Mouse (Mus musculus) liver, embryonic 14.5 days (tissue): ENCODE results near the gene Klhdc3. TPM values are rescaled to one million over a fixed set of nuclear protein-coding genes. Genes with fewer than 3 reads are reported as not detected.

Experiments
- ATAC-seq: fragments of 200-750 bp; cut with Nextera tagmentation; 2 replicates; pipeline ENCODE4 v1.8.0; 2017; ENCODE audit warnings: moderate number of reproducible peaks, mild to moderate bottlenecking, moderate library complexity; ENCODE audit not compliant: insufficient read depth
- DNase-seq, 3 experiments: peaks; one replicate each; pipeline ENCODE4 v3.0.0-alpha.2; 2012 to 2013; ENCODE audit warnings: low read depth in 3 of 3, low spot score in 3 of 3
- H3K27ac ChIP-seq: fragments of 300-500 bp; sonication (generic); 2 replicates; pipeline ENCODE4 v1.5.1; 2014; ENCODE audit warnings: moderate library complexity, mild to moderate bottlenecking, control low read depth, inconsistent platforms
- H3K27me3 ChIP-seq: fragments of 300-500 bp; sonication (generic); 2 replicates; pipeline ENCODE4 v1.6.1; 2014; ENCODE audit warnings: mild to moderate bottlenecking, low read length, moderate library complexity; ENCODE audit not compliant: control insufficient read depth, insufficient read depth
- H3K36me3 ChIP-seq: fragments of 300-500 bp; sonication (generic); replicated peaks from 2 replicates; pipeline ENCODE4 v1.6.1; 2014; ENCODE audit warnings: low read depth; ENCODE audit not compliant: control insufficient read depth, insufficient read depth
- H3K4me1 ChIP-seq, 2 experiments: fragments of 200-500 bp in 1 of 2; fragments of 300-500 bp in 1 of 2; sonication (generic) in 1 of 2; replicated peaks; 2 replicates each; pipeline ENCODE4 v1.6.1; 2012 to 2014; ENCODE audit warnings: antibody characterized with exemption in 1 of 2, inconsistent platforms in 1 of 2, low read length in 1 of 2; ENCODE audit not compliant: control insufficient read depth in 2 of 2, insufficient read depth in 2 of 2
- H3K4me2 ChIP-seq: fragments of 300-500 bp; sonication (generic); 2 replicates; pipeline ENCODE4 v1.6.1; 2014; ENCODE audit warnings: low read depth, mild to moderate bottlenecking, control low read depth, moderate library complexity
- H3K4me3 ChIP-seq, 2 experiments: fragments of 200-500 bp in 1 of 2; fragments of 300-500 bp in 1 of 2; sonication (generic) in 1 of 2; 2 replicates each; pipeline ENCODE4 v1.5.1; 2012 to 2014; ENCODE audit warnings: low read depth in 2 of 2, low read length in 2 of 2, mild to moderate bottlenecking in 2 of 2, control low read depth in 1 of 2, inconsistent platforms in 1 of 2, moderate library complexity in 1 of 2; ENCODE audit not compliant: insufficient read depth in 1 of 2
- H3K9ac ChIP-seq: fragments of 300-500 bp; sonication (generic); replicated peaks from 2 replicates; pipeline ENCODE4 v1.6.1; 2014; ENCODE audit warnings: mild to moderate bottlenecking, control low read depth, moderate library complexity
- H3K9me3 ChIP-seq: fragments of 300-500 bp; sonication (generic); 2 replicates; pipeline ENCODE4 v1.6.1; 2016; ENCODE audit warnings: low read length, mixed read lengths; ENCODE audit not compliant: control insufficient read depth
- CTCF ChIP-seq: IDR thresholded peaks from 2 replicates; pipeline ENCODE4 v1.5.1; 2016; ENCODE audit warnings: antibody characterized with exemption, low read depth, control low read depth
- EP300 ChIP-seq: IDR thresholded peaks from 2 replicates; pipeline ENCODE4 v1.6.1; 2016; ENCODE audit warnings: antibody characterized with exemption, low read depth
- WGBS: fragments of 180-500 bp; shearing (Covaris S2); extraction: QIAGEN DNeasy Blood & Tissue Kit; methylation state at CpG from one replicate; pipeline ENCODE4 v1.1.7; 2014; ENCODE audit not compliant: insufficient replicate concordance; 5-methylcytosine and 5-hydroxymethylcytosine counted together
- polyA plus RNA-seq, 2 experiments: library from polyadenylated mRNA; depleted of rRNA in 1 of 2; stranded (reverse) in 1 of 2; unstranded in 1 of 2; fragments of >200 nt; fragmentation: Nextera tagmentation in 1 of 2; extraction: Ambion mirVana in 1 of 2; gene quantifications; 2 replicates each; pipeline versions ENCODE4 v1.2.1 to v1.2.3; 2012 to 2014

Gene Klhdc3
- polyA plus RNA-seq, 2 experiments = 40.2 to 46.3 TPM

GRCm38 (mm10) chr17:46636831-46637523 lies 43.7 kb downstream of the Klhdc3 start:
- peak; percentile 62 for TF ChIP-seq CTCF
- no peak for TF ChIP-seq EP300
- DNase-seq = no peak
- no peak overlapping the region for H3K9ac ChIP-seq
- no peak overlapping the region for H3K27ac ChIP-seq
- no peaks in the 10 kb centered on the region for H3K9me3 ChIP-seq
- no peak overlapping the region for H3K4me3 ChIP-seq
- H3K27me3 ChIP-seq = no peaks in the 10 kb centered on the region
- H3K4me1 ChIP-seq = no peaks in the 10 kb centered on the region
- ATAC-seq = no peak
- H3K4me2 ChIP-seq = 0 out of 2 replicates have a peak overlapping the region, but pooled peaks have one; percentile 24
- H3K36me3 ChIP-seq = no peaks in the 10 kb centered on the region
- 19% methylated on average over 15 of the region's 15 CpGs for WGBS

GRCm38 (mm10) chr17:46629685-46630441 lies 50.9 kb downstream of the Klhdc3 start:
- H3K36me3 ChIP-seq = no peaks in the 10 kb centered on the region
- no peak overlapping the region for H3K27ac ChIP-seq
- H3K4me1 ChIP-seq = peaks cover 0 to 4% of the 10 kb centered on the region in 2 experiments; a peak in 1 of 4 replicates
- DNase-seq = no peak
- 15% methylated on average over 12 of the region's 12 CpGs for WGBS
- H3K9ac ChIP-seq = no peak overlapping the region
- peak overlapping the region; percentile 58 for H3K4me2 ChIP-seq
- H3K27me3 ChIP-seq = peaks cover 25% of the 10 kb centered on the region
- H3K9me3 ChIP-seq = no peaks in the 10 kb centered on the region
- peak overlapping the region; percentile 28 to 61; a peak in 3 of 4 replicates for H3K4me3 ChIP-seq
- TF ChIP-seq EP300 (no peak), CTCF (no peak)
- peak; percentile 22; the same call in 1 of the 2 replicates for ATAC-seq

GRCm38 (mm10) chr17:46628791-46629684 lies 51.7 kb downstream of the Klhdc3 start, which contains the start of gene Ptk7:
Gene Ptk7, minus strand, starts transcription at chr17:46629504.
- DNase-seq (no peak), ATAC-seq (peak; percentile 47; the same call in 1 of the 2 replicates)
- no peak for TF ChIP-seq EP300
- TF ChIP-seq CTCF = no peak
- peak within 1 kb of the TSS; percentile 33; the same call in 1 of the 2 replicates for H3K9ac ChIP-seq
- under 1% methylated on average over 85 of the region's 90 CpGs for WGBS
- peak within 1 kb of the TSS; percentile 58 for H3K4me2 ChIP-seq
- H3K9me3 ChIP-seq = no peaks in the 10 kb centered on the region
- H3K36me3 ChIP-seq = no peaks in the 10 kb centered on the region
- H3K27me3 ChIP-seq = peaks cover 25% of the 10 kb centered on the region
- H3K4me3 ChIP-seq = peak within 1 kb of the TSS; percentile 57 to 61
- H3K27ac ChIP-seq = no peak within 1 kb of the TSS
- H3K4me1 ChIP-seq = peaks cover 0 to 4% of the 10 kb centered on the region in 2 experiments; a peak in 1 of 4 replicates

DNA sequence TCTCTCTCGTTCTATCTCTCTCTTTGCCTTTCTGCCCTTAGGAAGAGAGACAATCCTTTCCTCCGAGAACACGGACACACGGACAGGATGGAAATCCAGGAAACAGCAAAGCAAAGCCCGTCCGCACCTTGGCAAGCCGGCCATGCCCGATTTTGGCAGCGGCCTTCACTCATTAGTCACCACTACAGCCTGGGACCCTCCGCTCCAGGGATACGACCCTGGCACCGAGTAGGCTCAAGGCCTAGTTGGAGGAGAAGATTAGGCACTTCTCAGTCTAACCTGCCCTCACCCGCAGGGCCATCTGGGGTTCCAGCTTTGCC lies 52.3 kb downstream of the Klhdc3 start:
- Histone ChIP-seq H3K36me3 (no peaks in the 10 kb centered on the region), H3K4me3 (peak overlapping the region; percentile 57 to 61), H3K27me3 (peaks cover 25% of the 10 kb centered on the region), H3K9ac (no peak overlapping the region), H3K27ac (no peak overlapping the region), H3K9me3 (no peaks in the 10 kb centered on the region), H3K4me1 (peaks cover 0 to 4% of the 10 kb centered on the region in 2 experiments; a peak in 1 of 4 replicates), H3K4me2 (peak overlapping the region; percentile 58)
- 2% methylated on average over 13 of the region's 13 CpGs for WGBS
- no peak for TF ChIP-seq CTCF
- no peak for TF ChIP-seq EP300
- DNase-seq (no peak), ATAC-seq (no peak)
